Mouse (Mus musculus): ENCODE measurements around the gene Mtus2.

DNA sequence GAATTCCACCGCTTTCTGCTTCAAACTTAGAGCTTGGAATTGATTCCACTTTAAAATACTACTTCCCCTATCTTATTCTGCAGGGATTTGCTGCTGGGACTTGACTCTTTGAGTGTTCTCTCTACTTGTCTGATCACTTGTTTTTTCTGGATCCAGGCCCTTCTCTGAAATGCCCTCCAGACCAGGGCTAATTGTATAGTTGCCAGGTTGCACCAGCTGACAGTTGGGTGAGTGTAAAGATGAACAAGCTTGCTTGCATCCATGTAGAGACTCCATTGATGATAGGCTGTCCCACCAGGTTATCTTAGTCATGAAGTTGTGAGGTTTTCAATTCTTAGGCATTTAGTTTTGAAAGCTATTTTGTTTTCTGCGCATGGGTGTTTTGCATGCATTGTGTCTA lies 92.2 kb downstream of the Mtus2 start:
- TF ChIP-seq CTCF (IDR thresholded peaks at IDR 0.05; ENCODE audit: extremely low read depth, insufficient read depth, low read length) (no peak), POLR2A (IDR thresholded peaks at IDR 0.05; ENCODE audit: extremely low read depth, insufficient read depth, low read length) (no peak)

Data from cortical plate, adult 2 months (tissue).